Mouse (Mus musculus): ENCODE results near the gene Ap4b1.

DNA sequence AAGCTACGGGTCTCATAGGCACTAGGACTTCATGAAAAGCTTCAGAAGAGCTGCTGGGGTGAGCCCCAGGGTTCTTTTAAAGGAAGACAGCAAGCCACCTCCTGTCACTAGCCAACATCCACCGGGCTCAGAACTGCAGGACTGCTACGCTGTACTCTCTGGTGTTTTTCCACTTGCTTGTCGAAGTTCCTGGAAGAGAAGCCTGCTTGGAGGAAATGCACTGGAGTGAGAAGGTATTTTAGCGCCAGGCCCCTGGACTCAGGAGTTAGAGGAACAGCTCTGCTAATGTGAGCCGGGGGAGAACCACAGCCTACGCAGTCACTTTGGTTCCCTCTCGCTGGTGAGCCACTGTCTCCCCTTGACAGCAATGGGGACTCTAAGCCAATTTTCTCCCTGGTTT, 6.5 kb upstream of the Ap4b1 start:
- TF ChIP-seq CTCF (IDR thresholded peaks at IDR 0.05; ENCODE audit: low read depth, low read length) (no peak), POLR2A (IDR thresholded peaks at IDR 0.05; ENCODE audit: extremely low read depth, insufficient read depth, low read length) (no peak)

All from liver, adult 2 months (tissue).